Mouse (Mus musculus) E14TG2a.4 (cell line): ENCODE measurements around the gene Plekhn1.

Experiments
- H3K27me3 ChIP-seq: 2 replicates; pipeline ENCODE4 v1.6.1; 2014; ENCODE audit warnings: low read length, control low read depth; ENCODE audit not compliant: insufficient read depth
- H3K36me3 ChIP-seq: 2 replicates; pipeline ENCODE4 v1.6.1; 2014; ENCODE audit warnings: low read length, control low read depth; ENCODE audit not compliant: insufficient read depth
- H3K4me1 ChIP-seq: replicated peaks from 2 replicates; pipeline ENCODE4 v1.6.1; 2014; ENCODE audit warnings: low read depth, low read length, control low read depth
- H3K4me3 ChIP-seq: replicated peaks from 2 replicates; pipeline ENCODE4 v1.5.1; 2014; ENCODE audit warnings: mild to moderate bottlenecking, low read length
- H3K9me3 ChIP-seq: 2 replicates; pipeline ENCODE4 v1.6.1; 2014; ENCODE audit warnings: low read length, control low read depth
- CTCF ChIP-seq: conservative IDR thresholded peaks from 2 replicates; pipeline ENCODE4 v1.5.1; 2014; ENCODE audit warnings: low read length
- NANOG ChIP-seq: IDR thresholded peaks from 2 replicates; pipeline ENCODE4 v1.6.1; 2014; ENCODE audit warnings: borderline replicate concordance, low read length, mixed read lengths
- POU5F1 ChIP-seq: IDR thresholded peaks from 2 replicates; pipeline ENCODE4 v1.6.1; 2014; ENCODE audit warnings: low read length, borderline replicate concordance

Gene Plekhn1

GRCm38 (mm10) chr4:156234701-156235213 is at the start of gene Plekhn1:
TSS of gene Plekhn1 (minus strand) at chr4:156234857.
- H3K4me3 ChIP-seq = peak within 1 kb of the TSS; percentile 97
- peaks cover 13% of the 10 kb centered on the region for H3K27me3 ChIP-seq
- H3K9me3 ChIP-seq = peaks cover 22% of the 10 kb centered on the region
- no peak for TF ChIP-seq NANOG
- TF ChIP-seq CTCF = no peak
- no peak for TF ChIP-seq POU5F1
- peaks cover 45% of the 10 kb centered on the region for H3K4me1 ChIP-seq
- H3K36me3 ChIP-seq = peaks cover 63% of the 10 kb centered on the region

GRCm38 (mm10) chr4:156255078-156255839 is 20.6 kb upstream of the Plekhn1 start, which contains the start of gene Samd11:
TSS of gene Samd11 (minus strand) at chr4:156255657.
- Histone ChIP-seq H3K36me3 (peaks cover 12% of the 10 kb centered on the region), H3K4me1 (peaks cover 18% of the 10 kb centered on the region), H3K27me3 (peaks cover 17% of the 10 kb centered on the region), H3K4me3 (peak within 1 kb of the TSS; percentile 29), H3K9me3 (peaks cover 16% of the 10 kb centered on the region)
- TF ChIP-seq CTCF = no peak
- TF ChIP-seq POU5F1 = no peak
- no peak for TF ChIP-seq NANOG

- peak overlapping the region; percentile 29; the same call in 1 of the 2 replicates for H3K4me3 ChIP-seq
- H3K9me3 ChIP-seq = peaks cover 23% of the 10 kb centered on the region
- H3K27me3 ChIP-seq = peaks cover 17% of the 10 kb centered on the region
- TF ChIP-seq NANOG = no peak
- no peak for TF ChIP-seq POU5F1
- no peak for TF ChIP-seq CTCF
- peaks cover 19% of the 10 kb centered on the region for H3K36me3 ChIP-seq
- H3K4me1 ChIP-seq = peaks cover 25% of the 10 kb centered on the region
Observed at GRCm38 (mm10) chr4:156254361-156255077, 19.9 kb upstream of the Plekhn1 start.

- TF ChIP-seq CTCF = no peak
- TF ChIP-seq POU5F1 = no peak
- no peak for TF ChIP-seq NANOG
- H3K9me3 ChIP-seq = peaks cover 38% of the 10 kb centered on the region
- peaks cover 17% of the 10 kb centered on the region for H3K27me3 ChIP-seq
- H3K36me3 ChIP-seq = peaks cover 34% of the 10 kb centered on the region
- H3K4me1 ChIP-seq = peaks cover 31% of the 10 kb centered on the region
- H3K4me3 ChIP-seq = no peak overlapping the region
Observed at GRCm38 (mm10) chr4:156253043-156253442, 18.4 kb upstream of the Plekhn1 start.

DNA sequence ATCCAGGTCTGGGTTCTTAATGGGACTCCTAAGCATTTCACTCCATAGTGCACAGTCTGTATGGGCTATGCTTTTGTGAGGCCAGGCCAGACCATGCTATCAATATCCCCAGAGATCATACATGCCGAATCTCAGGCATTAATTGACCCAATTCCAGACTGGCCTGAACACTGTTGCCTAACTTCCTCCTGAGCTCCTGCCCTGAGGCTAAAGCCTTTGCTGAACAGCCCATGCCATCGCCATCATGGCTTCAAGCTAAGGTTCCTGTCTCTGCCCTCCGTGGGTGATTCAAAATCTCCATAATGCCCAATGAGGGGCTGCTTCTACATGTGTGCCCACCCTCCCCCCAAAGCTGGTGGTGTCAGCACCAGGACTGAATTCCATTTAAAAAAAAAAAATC is 18.0 kb upstream of the Plekhn1 start:
- peaks cover 38% of the 10 kb centered on the region for H3K36me3 ChIP-seq
- no peak overlapping the region for H3K4me3 ChIP-seq
- peaks cover 42% of the 10 kb centered on the region for H3K9me3 ChIP-seq
- H3K4me1 ChIP-seq = peaks cover 31% of the 10 kb centered on the region
- no peak for TF ChIP-seq NANOG
- H3K27me3 ChIP-seq = peaks cover 17% of the 10 kb centered on the region

DNA sequence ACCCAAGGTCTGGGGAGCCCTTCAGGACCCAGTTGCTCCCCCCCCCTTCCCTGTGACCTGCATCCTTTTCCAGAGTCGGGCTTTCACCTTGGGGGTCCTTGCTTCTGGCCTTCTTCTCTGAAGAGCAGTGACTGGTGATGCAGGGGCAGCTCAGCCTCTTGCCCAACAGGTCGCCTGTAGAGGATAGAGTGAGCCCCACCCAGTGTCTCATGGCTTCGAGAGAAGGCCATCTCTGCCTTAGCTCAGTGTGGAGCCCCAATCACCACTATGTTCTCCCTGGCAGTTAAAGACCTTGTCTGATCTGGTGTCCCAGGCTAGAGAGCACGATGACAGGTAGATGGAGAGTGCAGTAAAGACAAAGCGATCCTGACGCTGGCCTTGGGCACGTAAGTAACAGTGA is 17.5 kb upstream of the Plekhn1 start:
- H3K9me3 ChIP-seq = peaks cover 47% of the 10 kb centered on the region
- H3K36me3 ChIP-seq = peaks cover 43% of the 10 kb centered on the region
- H3K27me3 ChIP-seq = peaks cover 17% of the 10 kb centered on the region
- TF ChIP-seq POU5F1 (no peak), NANOG (no peak), CTCF (no peak)
- peaks cover 31% of the 10 kb centered on the region for H3K4me1 ChIP-seq
- no peak overlapping the region for H3K4me3 ChIP-seq

- peaks cover 31% of the 10 kb centered on the region for H3K4me1 ChIP-seq
- peaks cover 57% of the 10 kb centered on the region for H3K9me3 ChIP-seq
- TF ChIP-seq POU5F1 (no peak), CTCF (no peak), NANOG (no peak)
- H3K27me3 ChIP-seq = peaks cover 17% of the 10 kb centered on the region
- H3K4me3 ChIP-seq = no peak overlapping the region
- H3K36me3 ChIP-seq = peaks cover 53% of the 10 kb centered on the region
Observed at GRCm38 (mm10) chr4:156251081-156251480, 16.4 kb upstream of the Plekhn1 start.

- TF ChIP-seq CTCF = no peak
- no peak for TF ChIP-seq NANOG
- TF ChIP-seq POU5F1 = no peak
Observed at GRCm38 (mm10) chr4:156249567-156249966, 14.9 kb upstream of the Plekhn1 start.

More at GRCm38 (mm10) chr4:156249567-156249966, 14.9 kb upstream of the Plekhn1 start:
- Histone ChIP-seq H3K27me3 (peaks cover 8% of the 10 kb centered on the region), H3K4me3 (no peak overlapping the region), H3K9me3 (peaks cover 71% of the 10 kb centered on the region), H3K4me1 (peaks cover 20% of the 10 kb centered on the region), H3K36me3 (peaks cover 69% of the 10 kb centered on the region)
